Comparison of ENCODE assay signal across 13 mouse cellular contexts in genomic region chr13:106768807-106769206, GRCm38 (mm10).
"Had no signal": no experiment of that assay in that cellular context is flagged by ENCODE, and none has a peak within 500 bp of the region (broad histone marks: within the 10 kb centered on the region; RNA-seq: fewer than 3 reads in every experiment).

No protein-coding gene starts in this region.

- DNase-seq: forebrain, postnatal 0 days; gastrocnemius, postnatal 14 days; gastrocnemius, postnatal 36 days; heart, adult 18-20 months; heart, postnatal 14 days; heart, postnatal 36 days; kidney, adult 11 months; kidney, adult 2 months; kidney, adult 9 months; kidney, postnatal 14 days; kidney, postnatal 4 days; liver; liver, embryonic 13.5 days had no signal
